Mouse (Mus musculus) megakaryocyte, embryonic 14.5 days (primary cell): ENCODE measurements around the gene Eif4e2. TPM values are rescaled to one million over a fixed set of nuclear protein-coding genes. Genes with fewer than 3 reads are reported as not detected.

Experiments
- H3K27me3 ChIP-seq: replicated peaks from 2 replicates; pipeline ENCODE3; 2012; ENCODE audit warnings: inconsistent platforms
- H3K36me3 ChIP-seq: replicated peaks from 2 replicates; pipeline ENCODE3; 2012; ENCODE audit warnings: low read length, inconsistent platforms, mixed read lengths
- H3K4me1 ChIP-seq: 2 replicates; pipeline ENCODE4 v1.6.1; 2012; ENCODE audit warnings: inconsistent platforms
- H3K4me3 ChIP-seq: replicated peaks from 2 replicates; pipeline ENCODE3; 2012; ENCODE audit warnings: moderate library complexity, mild to moderate bottlenecking, inconsistent platforms
- H3K9me3 ChIP-seq: 2 replicates; pipeline ENCODE4 v1.6.1; 2012; ENCODE audit warnings: inconsistent platforms
- FLI1 ChIP-seq: IDR thresholded peaks from 2 replicates; pipeline ENCODE4 v1.6.1; 2012; ENCODE audit warnings: low read length, inconsistent platforms, mixed read lengths
- GATA1 ChIP-seq: IDR thresholded peaks from 3 replicates; pipeline ENCODE4 v1.6.1; 2012; ENCODE audit warnings: mixed read lengths, low read length, inconsistent platforms, borderline replicate concordance
- polyA plus RNA-seq: library from polyadenylated mRNA; stranded (reverse); fragments of >175 nt; gene quantifications from 2 replicates; pipeline ENCODE4 v1.2.3, GENCODE M21; 2012; ENCODE audit warnings: low replicate concordance; ENCODE audit not compliant: insufficient read depth

Gene Eif4e2
- polyA plus RNA-seq, 1 experiment: 24.1 TPM

- TF ChIP-seq FLI1 (no peak), GATA1 (no peak)
- Histone ChIP-seq H3K4me3 (no peak overlapping the region), H3K9me3 (no peaks in the 10 kb centered on the region), H3K27me3 (no peaks in the 10 kb centered on the region), H3K4me1 (no peaks in the 10 kb centered on the region), H3K36me3 (peaks cover 99% of the 10 kb centered on the region)
These were observed 12.9 kb downstream of the Eif4e2 start for GRCm38 (mm10) chr1:87226409-87227159.

GRCm38 (mm10) chr1:87227160-87227550 is 13.4 kb downstream of the Eif4e2 start:
- TF ChIP-seq GATA1: no peak
- no peak for TF ChIP-seq FLI1
- no peaks in the 10 kb centered on the region for H3K27me3 ChIP-seq
- H3K4me1 ChIP-seq: no peaks in the 10 kb centered on the region
- H3K36me3 ChIP-seq: peaks cover 99% of the 10 kb centered on the region
- no peak overlapping the region for H3K4me3 ChIP-seq
- H3K9me3 ChIP-seq: no peaks in the 10 kb centered on the region

GRCm38 (mm10) chr1:87230606-87231005 is 16.9 kb downstream of the Eif4e2 start:
- Histone ChIP-seq H3K9me3 (no peaks in the 10 kb centered on the region), H3K27me3 (no peaks in the 10 kb centered on the region), H3K4me1 (no peaks in the 10 kb centered on the region), H3K4me3 (no peak overlapping the region), H3K36me3 (peaks cover 99% of the 10 kb centered on the region)
- no peak for TF ChIP-seq GATA1
- no peak for TF ChIP-seq FLI1

- H3K36me3 ChIP-seq: peaks cover 99% of the 10 kb centered on the region
These were observed 18.5 kb downstream of the Eif4e2 start for GRCm38 (mm10) chr1:87232197-87232596.

GRCm38 (mm10) chr1:87239056-87239455 is 25.3 kb downstream of the Eif4e2 start:
- H3K36me3 ChIP-seq: peaks cover 68% of the 10 kb centered on the region

More at GRCm38 (mm10) chr1:87232197-87232596, 18.5 kb downstream of the Eif4e2 start:
- Histone ChIP-seq H3K9me3 (no peaks in the 10 kb centered on the region), H3K27me3 (no peaks in the 10 kb centered on the region), H3K4me3 (no peak overlapping the region), H3K4me1 (no peaks in the 10 kb centered on the region)
- TF ChIP-seq GATA1: no peak
- TF ChIP-seq FLI1: no peak

GRCm38 (mm10) chr1:87243021-87243420 is 29.3 kb downstream of the Eif4e2 start:
- Histone ChIP-seq H3K4me3 (no peak overlapping the region), H3K9me3 (no peaks in the 10 kb centered on the region), H3K4me1 (peaks cover 13% of the 10 kb centered on the region)

More at GRCm38 (mm10) chr1:87239056-87239455, 25.3 kb downstream of the Eif4e2 start:
- Histone ChIP-seq H3K9me3 (no peaks in the 10 kb centered on the region), H3K4me3 (no peak overlapping the region), H3K4me1 (no peaks in the 10 kb centered on the region), H3K27me3 (no peaks in the 10 kb centered on the region)
- TF ChIP-seq GATA1: no peak
- TF ChIP-seq FLI1: no peak

GRCm38 (mm10) chr1:87245430-87245829 is 31.7 kb downstream of the Eif4e2 start:
- Histone ChIP-seq H3K27me3 (peaks cover 21% of the 10 kb centered on the region), H3K4me1 (peaks cover 13% of the 10 kb centered on the region), H3K4me3 (no peak overlapping the region), H3K36me3 (peaks cover 6% of the 10 kb centered on the region), H3K9me3 (no peaks in the 10 kb centered on the region)
- TF ChIP-seq FLI1 (no peak), GATA1 (no peak)

More at GRCm38 (mm10) chr1:87243021-87243420, 29.3 kb downstream of the Eif4e2 start:
- Histone ChIP-seq H3K36me3 (peaks cover 29% of the 10 kb centered on the region), H3K27me3 (peaks cover 4% of the 10 kb centered on the region)
- TF ChIP-seq FLI1 (no peak), GATA1 (no peak)

GRCm38 (mm10) chr1:87245929-87246815 is 32.5 kb downstream of the Eif4e2 start:
- Histone ChIP-seq H3K4me1 (peaks cover 13% of the 10 kb centered on the region), H3K4me3 (peak overlapping the region; percentile 56), H3K27me3 (peaks cover 21% of the 10 kb centered on the region), H3K36me3 (peaks cover 4% of the 10 kb centered on the region), H3K9me3 (no peaks in the 10 kb centered on the region)
- no peak for TF ChIP-seq GATA1
- no peak for TF ChIP-seq FLI1

- Histone ChIP-seq H3K4me3 (peak overlapping the region; percentile 46), H3K9me3 (no peaks in the 10 kb centered on the region), H3K27me3 (peaks cover 55% of the 10 kb centered on the region), H3K4me1 (peaks cover 15% of the 10 kb centered on the region), H3K36me3 (no peaks in the 10 kb centered on the region)
- TF ChIP-seq GATA1 (no peak), FLI1 (no peak)
These were observed 38.4 kb downstream of the Eif4e2 start for GRCm38 (mm10) chr1:87252040-87252609.
